Mouse (Mus musculus) small intestine, adult 2 months (tissue): ENCODE results near the gene Rccd1.

Source experiments
- CTCF ChIP-seq: fragments of 200-500 bp; IDR thresholded peaks from 2 replicates; pipeline ENCODE4 v1.5.1; 2012; ENCODE audit warnings: low read depth, mild to moderate bottlenecking, control low read depth, inconsistent platforms, low read length, moderate library complexity, mixed read lengths; ENCODE audit not compliant: insufficient replicate concordance, insufficient read length; ENCODE audit errors: extremely low read depth
- POLR2A ChIP-seq: fragments of 200-500 bp; IDR thresholded peaks from 2 replicates; pipeline ENCODE4 v1.6.1; 2012; ENCODE audit warnings: low read depth, mild to moderate bottlenecking, control low read depth, inconsistent platforms, low read length, moderate library complexity

- TF ChIP-seq POLR2A (no peak), CTCF (peak; percentile 73)
Observed at GRCm38 (mm10) chr7:80340793-80341192, 16.5 kb upstream of the Rccd1 start, which contains the start of gene Unc45a.
